Mouse (Mus musculus) monocyte, adult 59 days (primary cell): Measurements from ENCODE around the gene Gm13285. TPM values are rescaled to one million over a fixed set of nuclear protein-coding genes. Genes with fewer than 3 reads are reported as not detected.

Experiments
- total RNA-seq, 2 experiments: library from RNA; stranded (reverse); gene quantifications; one replicate each; pipeline ENCODE4 v1.2.4; 2023

Gm13285 gene
- total RNA-seq, 2 experiments from 2014 or later = 0.42 to 0.91 TPM

Other genes with a start within 250 kb of the Gm13285 start
- gene Ifna15, start 241.4 kb upstream of the Gm13285 start, total RNA-seq = not detected
- not detected for gene Ifna14, start 227.9 kb upstream of the Gm13285 start, total RNA-seq
- not detected for gene Ifna9, start 207.3 kb upstream of the Gm13285 start, total RNA-seq
- gene Ifna12, start 196.3 kb upstream of the Gm13285 start, total RNA-seq = not detected
- not detected for gene C87499, start 165.3 kb upstream of the Gm13285 start, total RNA-seq
- not detected for gene Ifna13, start 155.2 kb upstream of the Gm13285 start, total RNA-seq
- not detected for gene Ifna16, start 122.7 kb upstream of the Gm13285 start, total RNA-seq
- gene Ifna2, start 115.8 kb upstream of the Gm13285 start, total RNA-seq = not detected
- not detected for gene Ifnab, start 108.3 kb upstream of the Gm13285 start, total RNA-seq
- 1 to 10 TPM in 1 of 2 experiments, not detected in 1; 1.6 TPM for gene Gm26566, start 77.9 kb upstream of the Gm13285 start, total RNA-seq
- 10 to 100 TPM; 72.7 to 83.4 TPM for gene Klhl9, start 77.2 kb upstream of the Gm13285 start, total RNA-seq
- not detected for gene Gm13271, start 44.8 kb upstream of the Gm13285 start, total RNA-seq
- gene Gm13283, start 39.5 kb upstream of the Gm13285 start, total RNA-seq = not detected
- not detected for gene Gm13290, start 25.8 kb upstream of the Gm13285 start, total RNA-seq
- not detected for gene Gm13289, start 22.7 kb upstream of the Gm13285 start, total RNA-seq
- gene Gm13272, start 19.8 kb upstream of the Gm13285 start, total RNA-seq = not detected
- not detected for gene Ifnz, start 17.5 kb upstream of the Gm13285 start, total RNA-seq
- not detected for gene Gm13276, start 14.0 kb upstream of the Gm13285 start, total RNA-seq
- not detected for gene Gm13277, start 11.0 kb upstream of the Gm13285 start, total RNA-seq
- not detected for gene Gm13278, start 8.1 kb upstream of the Gm13285 start, total RNA-seq
- not detected for gene Gm13275, start 5.2 kb upstream of the Gm13285 start, total RNA-seq
- gene Gm13279, start 2.3 kb upstream of the Gm13285 start, total RNA-seq = not detected
- not detected for gene Gm13287, start 3.6 kb downstream of the Gm13285 start, total RNA-seq
- gene Gm13288, start 5.9 kb downstream of the Gm13285 start, total RNA-seq = not detected
- gene Ifna7, start 16.6 kb downstream of the Gm13285 start, total RNA-seq = not detected
- not detected for gene Ifna11, start 20.3 kb downstream of the Gm13285 start, total RNA-seq
- gene Ifna6, start 27.8 kb downstream of the Gm13285 start, total RNA-seq = not detected
- gene Ifna5, start 35.9 kb downstream of the Gm13285 start, total RNA-seq = not detected
- not detected for gene Ifna4, start 42.2 kb downstream of the Gm13285 start, total RNA-seq
- not detected for gene Ifna1, start 50.4 kb downstream of the Gm13285 start, total RNA-seq
- not detected for gene Ifne, start 80.5 kb downstream of the Gm13285 start, total RNA-seq